Mouse (Mus musculus): ENCODE results near the gene 4933402J07Rik. TPM values are rescaled to one million over a fixed set of nuclear protein-coding genes. Genes with fewer than 3 reads are reported as not detected.

Gene 4933402J07Rik
- polyA plus RNA-seq, 1 experiment from 2014 or later = not detected

DNA sequence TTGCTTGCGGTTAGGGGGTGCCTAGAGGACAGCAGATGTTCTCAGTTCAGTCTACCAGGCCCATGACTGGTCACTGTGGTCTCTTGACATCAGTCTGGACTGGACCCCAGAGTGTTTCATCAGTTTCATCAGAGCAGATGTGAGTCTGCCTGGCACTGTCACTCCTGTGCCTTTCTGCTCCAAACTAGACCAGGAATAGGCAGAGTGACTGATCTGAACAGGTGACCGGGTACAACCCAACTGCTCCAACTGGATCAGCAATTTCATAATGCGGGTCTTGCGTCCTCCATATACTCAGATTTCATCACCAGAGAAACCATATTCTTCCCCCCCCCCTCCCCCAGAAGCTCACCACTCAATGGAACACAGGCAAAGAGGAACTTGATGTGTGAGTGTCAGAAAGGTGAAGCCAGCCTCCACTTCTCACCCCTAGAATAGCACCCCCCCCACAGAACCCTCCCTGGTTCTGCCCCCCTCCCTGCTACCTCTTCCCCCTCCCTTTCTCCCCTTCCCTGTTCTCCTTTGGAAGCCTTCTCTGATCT, 46.1 kb downstream of the 4933402J07Rik start:
- H3K9me3 ChIP-seq (ENCODE audit: control insufficient read depth, low read length) = no peaks in the 10 kb centered on the region
- H3K4me3 ChIP-seq (ENCODE audit: low read length) = no peak overlapping the region
- no peaks in the 10 kb centered on the region for H3K36me3 ChIP-seq (ENCODE audit: control insufficient read depth, insufficient read depth, low read length)
- H3K27ac ChIP-seq (ENCODE audit: low read length) = no peak overlapping the region
- no peak overlapping the region for H3K9ac ChIP-seq (ENCODE audit: low read depth, low read length)
- 90% methylated on average over 4 of the region's 4 CpGs for WGBS
- no peak for ATAC-seq
- no peaks in the 10 kb centered on the region for H3K27me3 ChIP-seq (replicated peaks; ENCODE audit: control insufficient read depth, insufficient read depth, low read length)
- no peak overlapping the region for H3K4me2 ChIP-seq (ENCODE audit: low read depth, low read length)
- no peaks in the 10 kb centered on the region for H3K4me1 ChIP-seq (ENCODE audit: control insufficient read depth, insufficient read depth, low read length)

GRCm38 (mm10) chr8:87613701-87614100, 50.0 kb downstream of the 4933402J07Rik start:
- no peak for ATAC-seq
- Histone ChIP-seq H3K36me3 (ENCODE audit: control insufficient read depth, insufficient read depth, low read length) (no peaks in the 10 kb centered on the region), H3K9me3 (ENCODE audit: control insufficient read depth, low read length) (no peaks in the 10 kb centered on the region), H3K4me2 (ENCODE audit: low read depth, low read length) (no peak overlapping the region), H3K4me1 (ENCODE audit: control insufficient read depth, insufficient read depth, low read length) (no peaks in the 10 kb centered on the region), H3K27me3 (replicated peaks; ENCODE audit: control insufficient read depth, insufficient read depth, low read length) (no peaks in the 10 kb centered on the region), H3K27ac (ENCODE audit: low read length) (no peak overlapping the region), H3K4me3 (ENCODE audit: low read length) (no peak overlapping the region), H3K9ac (ENCODE audit: low read depth, low read length) (no peak overlapping the region)
- 90% methylated on average over 1 of the region's 1 CpGs for WGBS

- Histone ChIP-seq H3K27me3 (replicated peaks; ENCODE audit: control insufficient read depth, insufficient read depth, low read length) (no peaks in the 10 kb centered on the region), H3K9ac (ENCODE audit: low read depth, low read length) (no peak overlapping the region), H3K27ac (ENCODE audit: low read length) (no peak overlapping the region), H3K9me3 (ENCODE audit: control insufficient read depth, low read length) (no peaks in the 10 kb centered on the region), H3K36me3 (ENCODE audit: control insufficient read depth, insufficient read depth, low read length) (no peaks in the 10 kb centered on the region), H3K4me2 (ENCODE audit: low read depth, low read length) (no peak overlapping the region), H3K4me3 (ENCODE audit: low read length) (no peak overlapping the region), H3K4me1 (ENCODE audit: control insufficient read depth, insufficient read depth, low read length) (no peaks in the 10 kb centered on the region)
- ATAC-seq = no peak
- 24% methylated on average over 7 of the region's 7 CpGs for WGBS
Observed at GRCm38 (mm10) chr8:87619118-87619517, 55.5 kb downstream of the 4933402J07Rik start.

DNA sequence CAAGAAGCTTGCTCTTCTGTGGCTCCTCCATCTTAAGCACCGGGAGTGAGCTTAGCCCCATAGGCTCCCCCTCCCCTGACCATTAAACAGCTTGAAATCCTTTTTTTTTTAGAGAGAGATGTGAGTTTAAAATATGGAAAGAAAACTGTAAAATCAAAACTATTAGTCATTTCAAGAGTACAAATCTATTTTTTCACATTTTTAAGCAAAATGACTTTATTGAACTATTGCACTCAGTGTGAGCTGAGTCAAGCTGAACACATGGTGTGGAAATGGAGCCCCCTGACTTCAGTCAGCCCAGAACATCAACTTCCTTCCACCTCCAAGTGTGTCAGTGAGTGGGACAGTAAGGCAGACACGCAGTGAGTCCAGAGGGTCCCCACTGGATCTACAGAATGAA, 55.9 kb downstream of the 4933402J07Rik start:
- Histone ChIP-seq H3K9me3 (ENCODE audit: control insufficient read depth, low read length) (no peaks in the 10 kb centered on the region), H3K4me2 (ENCODE audit: low read depth, low read length) (no peak overlapping the region), H3K27me3 (replicated peaks; ENCODE audit: control insufficient read depth, insufficient read depth, low read length) (no peaks in the 10 kb centered on the region), H3K27ac (ENCODE audit: low read length) (no peak overlapping the region), H3K36me3 (ENCODE audit: control insufficient read depth, insufficient read depth, low read length) (no peaks in the 10 kb centered on the region), H3K4me3 (ENCODE audit: low read length) (no peak overlapping the region), H3K4me1 (ENCODE audit: control insufficient read depth, insufficient read depth, low read length) (no peaks in the 10 kb centered on the region), H3K9ac (ENCODE audit: low read depth, low read length) (no peak overlapping the region)
- no peak for ATAC-seq
- 79% methylated on average over 2 of the region's 2 CpGs for WGBS

DNA sequence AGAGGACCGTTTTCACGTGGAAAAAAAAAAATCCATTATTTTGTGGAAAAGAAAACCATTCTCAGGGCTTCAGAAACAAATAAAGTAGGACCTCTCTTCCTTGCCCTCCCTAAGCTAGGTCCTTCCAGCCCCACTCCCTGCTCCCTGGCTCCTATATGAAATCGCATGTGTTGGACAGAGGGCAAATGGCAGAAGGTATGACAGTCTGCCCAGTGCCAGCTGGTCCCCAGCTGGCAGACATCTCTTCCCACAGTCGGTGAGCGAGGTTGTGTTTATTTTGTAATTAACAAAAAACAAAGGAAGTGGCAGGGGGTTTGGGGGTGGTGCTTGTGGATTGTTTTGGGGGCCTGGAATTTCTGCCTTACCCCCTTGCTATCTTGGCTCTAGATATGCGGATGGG, 56.6 kb downstream of the 4933402J07Rik start:
- Histone ChIP-seq H3K36me3 (ENCODE audit: control insufficient read depth, insufficient read depth, low read length) (no peaks in the 10 kb centered on the region), H3K4me1 (ENCODE audit: control insufficient read depth, insufficient read depth, low read length) (no peaks in the 10 kb centered on the region), H3K4me2 (ENCODE audit: low read depth, low read length) (no peak overlapping the region), H3K9ac (ENCODE audit: low read depth, low read length) (no peak overlapping the region), H3K27me3 (replicated peaks; ENCODE audit: control insufficient read depth, insufficient read depth, low read length) (no peaks in the 10 kb centered on the region), H3K4me3 (ENCODE audit: low read length) (no peak overlapping the region), H3K9me3 (ENCODE audit: control insufficient read depth, low read length) (no peaks in the 10 kb centered on the region), H3K27ac (ENCODE audit: low read length) (no peak overlapping the region)
- no peak for ATAC-seq
- 61% methylated on average over 6 of the region's 6 CpGs for WGBS

DNA sequence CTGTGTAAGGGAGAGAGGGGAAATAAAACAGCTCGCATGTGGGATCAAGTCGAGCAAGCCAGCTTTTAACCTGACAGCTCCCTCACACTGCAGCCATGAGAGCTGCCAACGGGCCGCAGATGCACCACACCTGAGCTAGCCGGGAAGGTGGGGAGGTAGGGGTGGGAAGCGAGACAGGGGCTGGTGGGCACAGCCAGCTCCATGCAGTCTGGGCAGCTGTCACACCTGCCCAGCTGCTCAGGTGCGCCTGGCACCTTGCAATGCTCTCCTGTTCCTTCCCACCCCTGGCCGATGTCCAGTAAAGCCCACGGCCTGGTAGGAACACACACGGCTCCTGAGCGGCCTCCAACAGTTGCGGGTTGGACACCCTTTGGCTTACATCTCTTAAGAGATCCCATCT, 57.5 kb downstream of the 4933402J07Rik start:
- ATAC-seq = no peak
- Histone ChIP-seq H3K27me3 (replicated peaks; ENCODE audit: control insufficient read depth, insufficient read depth, low read length) (no peaks in the 10 kb centered on the region), H3K4me1 (ENCODE audit: control insufficient read depth, insufficient read depth, low read length) (no peaks in the 10 kb centered on the region), H3K27ac (ENCODE audit: low read length) (no peak overlapping the region), H3K9me3 (ENCODE audit: control insufficient read depth, low read length) (peaks cover 6% of the 10 kb centered on the region; the same call in 1 of the 2 replicates), H3K9ac (ENCODE audit: low read depth, low read length) (no peak overlapping the region), H3K4me3 (ENCODE audit: low read length) (no peak overlapping the region), H3K36me3 (ENCODE audit: control insufficient read depth, insufficient read depth, low read length) (no peaks in the 10 kb centered on the region), H3K4me2 (ENCODE audit: low read depth, low read length) (no peak overlapping the region)
- 80% methylated on average over 12 of the region's 12 CpGs for whole genome bisulfite sequencing

GRCm38 (mm10) chr8:87629656-87630055, 66.0 kb downstream of the 4933402J07Rik start:
- H3K36me3 ChIP-seq (ENCODE audit: control insufficient read depth, insufficient read depth, low read length) = no peaks in the 10 kb centered on the region
- H3K9ac ChIP-seq (ENCODE audit: low read depth, low read length) = no peak overlapping the region
- no peaks in the 10 kb centered on the region for H3K4me1 ChIP-seq (ENCODE audit: control insufficient read depth, insufficient read depth, low read length)
- H3K4me2 ChIP-seq (ENCODE audit: low read depth, low read length) = no peak overlapping the region
- H3K27me3 ChIP-seq (replicated peaks; ENCODE audit: control insufficient read depth, insufficient read depth, low read length) = no peaks in the 10 kb centered on the region
- no peak for ATAC-seq
- WGBS = 39% methylated on average over 6 of the region's 6 CpGs
- no peak overlapping the region for H3K27ac ChIP-seq (ENCODE audit: low read length)
- H3K4me3 ChIP-seq (ENCODE audit: low read length) = no peak overlapping the region
- H3K9me3 ChIP-seq (ENCODE audit: control insufficient read depth, low read length) = peaks cover 6% of the 10 kb centered on the region; the same call in 1 of the 2 replicates

- no peaks in the 10 kb centered on the region for H3K9me3 ChIP-seq (ENCODE audit: control insufficient read depth, low read length)
- no peak overlapping the region for H3K4me2 ChIP-seq (ENCODE audit: low read depth, low read length)
- H3K4me1 ChIP-seq (ENCODE audit: control insufficient read depth, insufficient read depth, low read length) = no peaks in the 10 kb centered on the region
- no peak overlapping the region for H3K4me3 ChIP-seq (ENCODE audit: low read length)
- H3K27ac ChIP-seq (ENCODE audit: low read length) = no peak overlapping the region
- no peak overlapping the region for H3K9ac ChIP-seq (ENCODE audit: low read depth, low read length)
- no peaks in the 10 kb centered on the region for H3K27me3 ChIP-seq (replicated peaks; ENCODE audit: control insufficient read depth, insufficient read depth, low read length)
- no peaks in the 10 kb centered on the region for H3K36me3 ChIP-seq (ENCODE audit: control insufficient read depth, insufficient read depth, low read length)
- no peak for ATAC-seq
- 86% methylated on average over 7 of the region's 7 CpGs for WGBS
Observed at GRCm38 (mm10) chr8:87631776-87632175, 68.1 kb downstream of the 4933402J07Rik start.

- whole genome bisulfite sequencing = 65% methylated on average over 11 of the region's 11 CpGs
- no peak overlapping the region for H3K27ac ChIP-seq (ENCODE audit: low read length)
- H3K36me3 ChIP-seq (ENCODE audit: control insufficient read depth, insufficient read depth, low read length) = no peaks in the 10 kb centered on the region
- H3K4me1 ChIP-seq (ENCODE audit: control insufficient read depth, insufficient read depth, low read length) = no peaks in the 10 kb centered on the region
- H3K4me3 ChIP-seq (ENCODE audit: low read length) = no peak overlapping the region
- H3K4me2 ChIP-seq (ENCODE audit: low read depth, low read length) = no peak overlapping the region
- H3K9ac ChIP-seq (ENCODE audit: low read depth, low read length) = no peak overlapping the region
- H3K9me3 ChIP-seq (ENCODE audit: control insufficient read depth, low read length) = no peaks in the 10 kb centered on the region
- no peaks in the 10 kb centered on the region for H3K27me3 ChIP-seq (replicated peaks; ENCODE audit: control insufficient read depth, insufficient read depth, low read length)
- no peak for ATAC-seq
Observed at GRCm38 (mm10) chr8:87636226-87636742, 72.6 kb downstream of the 4933402J07Rik start.

Measured in intestine, embryonic 16.5 days (tissue).